Mouse (Mus musculus) natural killer cell, adult 2 months (primary cell): ENCODE data around the gene Bcl2l2.

Experiments used
- DNase-seq, 2 experiments: peaks; one replicate each; pipeline ENCODE4 v3.0.0; 2022; ENCODE audit warnings: low spot score in 2 of 2

The Bcl2l2 gene

GRCm38 (mm10) chr14:54893651-54894181, 10.5 kb downstream of the Bcl2l2 start:
- DNase-seq, result peak; percentile 99

GRCm38 (mm10) chr14:54894296-54895151, 11.3 kb downstream of the Bcl2l2 start:
- peak; percentile 49 to 51 for DNase-seq

GRCm38 (mm10) chr14:54897445-54897844, 14.3 kb downstream of the Bcl2l2 start:
- DNase-seq, result no peak

- peak; percentile 52 to 60 for DNase-seq
Observed at GRCm38 (mm10) chr14:54900383-54900782, 17.2 kb downstream of the Bcl2l2 start.

- no peak for DNase-seq
Observed at GRCm38 (mm10) chr14:54903641-54904040, 20.5 kb downstream of the Bcl2l2 start.

DNA sequence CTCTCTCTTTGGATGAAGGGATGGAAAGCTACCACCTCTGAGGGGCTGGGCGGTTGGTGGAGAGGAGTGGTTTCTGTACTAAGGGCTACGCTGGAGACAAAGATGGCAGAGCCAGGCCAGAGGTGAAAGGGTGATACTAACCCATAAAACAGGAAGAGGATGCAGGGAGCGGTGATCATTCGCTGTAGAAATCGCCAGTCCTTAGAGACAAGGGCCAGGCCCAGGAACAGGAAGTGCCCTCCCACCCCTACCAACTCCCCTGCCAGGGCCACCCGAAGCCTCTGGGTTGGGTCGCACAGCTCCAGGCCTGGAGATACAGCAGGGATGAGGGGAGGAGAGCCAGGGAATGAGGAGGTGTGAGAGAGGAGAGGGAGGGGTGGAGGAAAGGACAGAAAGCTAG, 25.5 kb downstream of the Bcl2l2 start:
- no peak for DNase-seq

GRCm38 (mm10) chr14:54912109-54912850, 29.1 kb downstream of the Bcl2l2 start:
- no peak for DNase-seq

- DNase-seq, result peak in 1 of 2 experiments; percentile 14
Observed at GRCm38 (mm10) chr14:54912886-54913285, 29.7 kb downstream of the Bcl2l2 start, which contains the start of gene Slc22a17. Gene Slc22a17 (minus strand): TSS chr14:54913132.

DNA sequence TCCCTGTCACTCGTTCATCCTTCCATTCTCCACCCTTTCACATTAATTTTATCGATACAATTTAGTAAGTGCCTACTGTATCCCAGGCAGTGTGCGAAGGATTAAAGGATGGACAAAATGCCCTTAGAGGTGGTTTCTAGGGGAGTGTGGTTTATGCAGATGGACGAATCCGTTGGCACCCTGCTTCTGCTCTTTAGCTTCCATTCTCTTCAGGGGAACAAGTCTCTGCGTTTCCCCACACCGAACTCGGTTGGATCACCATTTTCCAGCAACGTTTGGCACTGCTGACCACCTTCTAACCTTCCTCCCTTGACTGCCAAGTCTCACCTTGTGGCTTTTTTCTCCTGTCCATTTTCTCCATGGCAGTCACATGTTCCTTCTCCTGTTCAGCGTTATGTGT, 30.2 kb downstream of the Bcl2l2 start:
- DNase-seq, result no peak

DNA sequence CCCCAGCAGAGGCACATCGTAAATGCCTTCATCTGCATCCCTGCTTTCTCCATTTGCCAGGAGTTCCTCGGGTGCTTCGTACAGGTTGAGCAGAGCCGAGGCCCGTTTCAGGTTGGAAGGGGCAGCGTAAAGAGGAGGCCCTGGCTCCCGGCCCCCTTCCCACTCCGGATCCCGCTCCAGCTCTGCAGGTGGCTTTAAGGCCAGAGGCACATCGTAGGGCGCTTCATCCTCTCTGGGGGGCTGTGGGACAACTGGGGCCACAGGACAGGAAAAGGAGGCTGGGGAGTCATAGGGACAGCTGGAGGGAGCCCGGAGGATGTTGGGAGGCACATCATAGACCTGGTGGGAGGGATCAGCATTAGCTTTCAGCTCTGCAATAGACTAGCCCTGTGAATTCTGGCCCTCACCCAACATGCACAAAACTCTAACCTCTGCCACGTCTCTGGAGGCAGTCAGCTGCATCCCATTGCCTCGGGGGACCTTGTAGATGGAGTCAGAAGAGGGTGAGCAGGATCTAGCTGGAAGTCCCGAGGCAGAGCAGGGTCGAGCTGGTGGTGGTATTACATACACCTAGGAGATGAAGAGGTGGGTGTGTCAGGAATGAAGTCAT, 37.0 kb downstream of the Bcl2l2 start:
- DNase-seq, result no peak

DNA sequence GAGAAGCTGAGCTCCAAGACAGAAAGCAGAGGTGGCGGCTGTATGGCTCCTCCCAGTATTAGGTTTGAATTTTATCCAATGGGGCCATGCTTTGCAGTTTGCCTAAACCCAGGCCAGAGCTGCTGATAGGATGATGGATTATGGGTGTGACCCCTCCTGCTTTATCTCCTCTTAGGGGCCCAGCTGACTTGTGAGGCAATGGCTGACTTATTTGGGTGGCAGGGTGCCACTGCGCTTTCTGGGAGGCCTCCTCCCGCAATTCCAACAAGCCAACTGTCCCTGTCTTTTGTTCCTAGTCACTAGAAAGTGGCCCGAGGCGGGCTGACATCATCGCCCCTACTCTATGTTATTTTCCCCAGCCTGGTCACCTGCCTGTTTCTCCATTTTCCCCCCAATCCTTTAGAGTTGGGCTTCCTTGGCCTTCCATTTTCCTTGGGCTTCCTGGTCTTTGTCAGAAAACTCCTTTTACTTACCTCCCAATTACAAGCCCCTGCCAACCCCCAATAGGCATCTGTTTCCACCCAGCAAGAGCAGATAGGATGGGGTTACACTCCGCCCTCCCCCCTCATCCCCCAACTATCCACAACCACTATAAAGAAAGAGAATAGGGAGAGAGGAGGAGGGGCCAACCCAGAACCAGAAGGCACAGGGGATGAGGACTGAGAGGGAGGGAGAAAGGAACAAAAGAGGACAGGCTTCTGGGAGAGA, 41.6 kb downstream of the Bcl2l2 start:
- no peak for DNase-seq

- no peak for DNase-seq
Observed at GRCm38 (mm10) chr14:54925349-54926342, 42.5 kb downstream of the Bcl2l2 start, which contains the start of gene Efs. Gene Efs (minus strand): TSS chr14:54926126.

DNA sequence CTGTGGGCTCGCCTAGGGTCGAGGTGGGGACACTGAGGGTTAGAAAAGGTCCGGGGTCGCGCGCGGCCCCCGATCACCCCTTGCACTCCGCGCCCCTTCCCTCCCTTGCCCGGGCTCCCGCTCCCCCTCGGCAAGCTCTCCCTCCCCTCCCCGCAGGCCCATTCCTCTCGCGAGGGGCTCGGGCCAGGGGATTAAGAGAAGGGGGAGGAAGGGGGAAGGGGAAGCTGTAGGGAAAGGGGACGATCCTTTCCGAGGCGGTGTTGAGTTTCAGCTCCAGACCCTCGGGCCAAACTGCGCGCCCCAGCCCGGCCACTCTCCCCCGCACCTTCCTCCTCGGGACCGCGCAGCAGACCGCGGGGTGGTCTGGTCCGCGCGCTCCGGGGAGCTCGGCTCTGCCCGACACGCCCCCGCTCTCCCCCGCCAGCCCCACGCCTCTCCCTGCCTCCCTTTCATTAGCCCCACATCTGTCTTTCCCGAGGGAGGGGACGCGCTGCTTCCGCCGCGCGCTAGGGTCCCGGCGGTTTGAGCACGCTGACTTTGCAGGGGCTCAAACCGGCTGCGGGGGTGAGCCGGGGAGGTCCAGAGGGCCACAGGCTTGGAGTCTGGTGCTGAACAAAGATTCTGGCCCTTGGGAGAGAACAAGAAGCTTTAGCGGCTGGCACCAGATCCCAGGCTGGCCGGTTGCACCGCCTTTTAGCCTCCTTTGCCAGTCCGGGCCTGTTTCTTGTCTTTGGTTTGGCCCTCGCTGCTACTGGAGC, 43.4 kb downstream of the Bcl2l2 start:
- DNase-seq, result no peak

- DNase-seq, result no peak
Observed at GRCm38 (mm10) chr14:54927296-54927695, 44.1 kb downstream of the Bcl2l2 start.

- DNase-seq, result no peak
Observed at GRCm38 (mm10) chr14:54929801-54930200, 46.6 kb downstream of the Bcl2l2 start.

GRCm38 (mm10) chr14:54930431-54930830, 47.3 kb downstream of the Bcl2l2 start:
- DNase-seq, result no peak

GRCm38 (mm10) chr14:54932645-54933150, 49.5 kb downstream of the Bcl2l2 start, which contains the start of gene Il25:
Gene Il25 (plus strand): TSS chr14:54932695.
- DNase-seq, result no peak

- no peak for DNase-seq
Observed at GRCm38 (mm10) chr14:54935904-54936830, 53.0 kb downstream of the Bcl2l2 start, which contains the start of gene Cmtm5. Gene Cmtm5 (plus strand): TSS chr14:54936261.
